Mouse (Mus musculus) CH12.LX (cell line): ENCODE results near the gene Nat10. TPM values are rescaled to one million over a fixed set of nuclear protein-coding genes. Genes with fewer than 3 reads are reported as not detected.
A peak's percentile ranks its signal among the peaks of the same experiment; 100 is the strongest.

Experiments
- DNase-seq: peaks from one replicate; pipeline ENCODE4 v3.0.0-alpha.2; 2013; ENCODE audit errors: extremely low read depth
- H3K27ac ChIP-seq: 2 replicates; pipeline ENCODE4 v1.5.1; 2012; ENCODE audit warnings: low read depth, mild to moderate bottlenecking, control low read depth, moderate library complexity; ENCODE audit not compliant: insufficient read depth
- H3K27me3 ChIP-seq: replicated peaks from 2 replicates; pipeline ENCODE3; 2012; ENCODE audit warnings: inconsistent platforms
- H3K36me3 ChIP-seq, 2 experiments: replicated peaks in 1 of 2; 2 replicates each; pipeline versions ENCODE3 to v1.6.1; 2012; ENCODE audit warnings: inconsistent platforms in 1 of 2, low read length in 1 of 2, mild to moderate bottlenecking in 1 of 2, mixed read lengths in 1 of 2, moderate library complexity in 1 of 2; ENCODE audit not compliant: control insufficient read depth in 1 of 2, insufficient read depth in 1 of 2
- H3K4me1 ChIP-seq, 2 experiments: 2 replicates each; pipeline ENCODE4 v1.6.1; 2012; ENCODE audit warnings: inconsistent platforms in 1 of 2, moderate library complexity in 1 of 2; ENCODE audit not compliant: insufficient read depth in 2 of 2, control insufficient read depth in 1 of 2
- H3K4me2 ChIP-seq: 2 replicates; pipeline ENCODE4 v1.6.1; 2012; ENCODE audit warnings: low read depth, mild to moderate bottlenecking, control low read depth; ENCODE audit not compliant: poor library complexity, insufficient read depth, severe bottlenecking
- H3K4me3 ChIP-seq, 3 experiments: fragments of 150-350 bp in 1 of 3; sonication (generic) in 1 of 3; replicated peaks in 1 of 3; 2 replicates each; pipeline versions ENCODE3 to v1.5.1; 2011 to 2012; ENCODE audit warnings: low read depth in 2 of 3, low read length in 2 of 3, mild to moderate bottlenecking in 2 of 3, moderate library complexity in 2 of 3, control low read depth in 1 of 3, improper control_type of control experiment in 1 of 3, inconsistent platforms in 1 of 3, mixed read lengths in 1 of 3; ENCODE audit not compliant: poor library complexity in 1 of 3
- H3K79me2 ChIP-seq: replicated peaks from 2 replicates; pipeline ENCODE4 v1.6.1; 2012; ENCODE audit warnings: mild to moderate bottlenecking, moderate library complexity; ENCODE audit not compliant: control insufficient read depth, poor library complexity, insufficient read depth, severe bottlenecking; ENCODE audit errors: extremely low read depth
- H3K9ac ChIP-seq: 2 replicates; pipeline ENCODE4 v1.6.1; 2012; ENCODE audit warnings: low read depth, mild to moderate bottlenecking, control low read depth, moderate library complexity; ENCODE audit not compliant: insufficient read depth
- H3K9me3 ChIP-seq: replicated peaks from 2 replicates; pipeline ENCODE3; 2012; ENCODE audit warnings: low read length, inconsistent platforms, mixed read lengths
- BHLHE40 ChIP-seq: IDR thresholded peaks from 2 replicates; pipeline ENCODE4 v1.6.1; 2011; ENCODE audit warnings: mild to moderate bottlenecking, low read depth, low read length, improper control_type of control experiment
- CHD1 ChIP-seq: IDR thresholded peaks from 2 replicates; pipeline ENCODE4 v1.6.1; 2012; ENCODE audit warnings: low read depth, low read length, improper control_type of control experiment, inconsistent platforms
- CHD2 ChIP-seq: IDR thresholded peaks from 2 replicates; pipeline ENCODE4 v1.6.1; 2011; ENCODE audit warnings: low read length, improper control_type of control experiment
- CTCF ChIP-seq, 2 experiments: IDR thresholded peaks in 1 of 2; conservative IDR thresholded peaks in 1 of 2; 2 replicates each; pipeline ENCODE4 v1.5.1; 2011 to 2012; ENCODE audit warnings: low read depth in 2 of 2, low read length in 2 of 2, improper control_type of control experiment in 1 of 2, inconsistent platforms in 1 of 2, mild to moderate bottlenecking in 1 of 2, moderate library complexity in 1 of 2
- ELF1 ChIP-seq: IDR thresholded peaks from 2 replicates; pipeline ENCODE4 v1.6.1; 2014; ENCODE audit warnings: low read depth, mild to moderate bottlenecking, inconsistent platforms, low read length, improper control_type of control experiment
- GABPA ChIP-seq: IDR thresholded peaks from 2 replicates; pipeline ENCODE4 v1.6.1; 2012; ENCODE audit warnings: low read depth, low read length, improper control_type of control experiment, inconsistent platforms; ENCODE audit not compliant: insufficient replicate concordance
- HCFC1 ChIP-seq: IDR thresholded peaks from 2 replicates; pipeline ENCODE4 v1.6.1; 2012; ENCODE audit warnings: low read depth, mild to moderate bottlenecking, inconsistent platforms, low read length, improper control_type of control experiment
- KAT2A ChIP-seq: IDR thresholded peaks from 2 replicates; pipeline ENCODE4 v1.6.1; 2012; ENCODE audit warnings: low read length, improper control_type of control experiment, inconsistent platforms; ENCODE audit not compliant: insufficient replicate concordance
- MAFK ChIP-seq: IDR thresholded peaks from 2 replicates; pipeline ENCODE4 v1.6.1; 2011; ENCODE audit warnings: low read length, improper control_type of control experiment; ENCODE audit not compliant: insufficient replicate concordance
- MAX ChIP-seq: IDR thresholded peaks from 2 replicates; pipeline ENCODE4 v1.6.1; 2011; ENCODE audit warnings: low read length, improper control_type of control experiment
- MAZ ChIP-seq: IDR thresholded peaks from 2 replicates; pipeline ENCODE4 v1.6.1; 2012; ENCODE audit warnings: low read depth, mild to moderate bottlenecking, inconsistent platforms, low read length, improper control_type of control experiment, moderate library complexity
- NELFE ChIP-seq: IDR thresholded peaks from 2 replicates; pipeline ENCODE4 v1.6.1; 2011; ENCODE audit warnings: low read depth, low read length, improper control_type of control experiment
- NRF1 ChIP-seq: IDR thresholded peaks from 2 replicates; pipeline ENCODE4 v1.6.1; 2014; ENCODE audit warnings: low read depth, mild to moderate bottlenecking, inconsistent platforms, low read length, improper control_type of control experiment, moderate library complexity
- POLR2A ChIP-seq: IDR thresholded peaks from 2 replicates; pipeline ENCODE4 v1.6.1; 2011; ENCODE audit warnings: low read depth, mild to moderate bottlenecking, improper control_type of control experiment, low read length
- POLR2AphosphoS2 ChIP-seq: IDR thresholded peaks from 2 replicates; pipeline ENCODE4 v1.6.1; 2011; ENCODE audit warnings: low read depth, low read length, improper control_type of control experiment
- RAD21 ChIP-seq: IDR thresholded peaks from 2 replicates; pipeline ENCODE4 v1.6.1; 2011; ENCODE audit warnings: low read depth, mild to moderate bottlenecking, low read length, improper control_type of control experiment, moderate library complexity
- RCOR1 ChIP-seq: conservative IDR thresholded peaks from 2 replicates; pipeline ENCODE4 v1.6.1; 2012; ENCODE audit warnings: low read depth, mild to moderate bottlenecking, inconsistent platforms, low read length, improper control_type of control experiment
- TBP ChIP-seq: conservative IDR thresholded peaks from 2 replicates; pipeline ENCODE4 v1.6.1; 2011; ENCODE audit warnings: low read depth, low read length, improper control_type of control experiment
- TCF12 ChIP-seq: IDR thresholded peaks from 2 replicates; pipeline ENCODE4 v1.6.1; 2014; ENCODE audit warnings: low read depth, mild to moderate bottlenecking, inconsistent platforms, low read length, improper control_type of control experiment
- UBTF ChIP-seq: IDR thresholded peaks from 2 replicates; pipeline ENCODE4 v1.6.1; 2012; ENCODE audit warnings: low read depth, mild to moderate bottlenecking, inconsistent platforms, low read length, improper control_type of control experiment, moderate library complexity
- USF1 ChIP-seq: IDR thresholded peaks from 2 replicates; pipeline ENCODE4 v1.6.1; 2014; ENCODE audit warnings: low read depth, mild to moderate bottlenecking, inconsistent platforms, low read length, improper control_type of control experiment
- USF2 ChIP-seq: conservative IDR thresholded peaks from 2 replicates; pipeline ENCODE4 v1.6.1; 2011; ENCODE audit warnings: low read depth, low read length, improper control_type of control experiment
- ZC3H11A ChIP-seq: IDR thresholded peaks from 2 replicates; pipeline ENCODE4 v1.6.1; 2012; ENCODE audit warnings: low read depth, mild to moderate bottlenecking, inconsistent platforms, low read length, improper control_type of control experiment
- ZKSCAN1 ChIP-seq: IDR thresholded peaks from 2 replicates; pipeline ENCODE4 v1.6.1; 2012; ENCODE audit warnings: low read depth, inconsistent platforms, low read length, improper control_type of control experiment, borderline replicate concordance
- ZMIZ1 ChIP-seq: IDR thresholded peaks from 2 replicates; pipeline ENCODE4 v1.6.1; 2012; ENCODE audit warnings: low read depth, mild to moderate bottlenecking, inconsistent platforms, low read length, improper control_type of control experiment
- ZNF384 ChIP-seq: IDR thresholded peaks from 2 replicates; pipeline ENCODE4 v1.6.1; 2012; ENCODE audit warnings: low read depth, low read length, improper control_type of control experiment, inconsistent platforms
- dilution Hi-C: fragments of 300-500 bp; cut with MboI; formaldehyde crosslinking; loops from 2 replicates; pipeline ENCODE4 v1.14.3; 2020; ENCODE audit warnings: low sequenced_read_pairs; ENCODE audit not compliant: extremely low pct_unique_long_range_greater_than_20kb, extremely low pct_ligation_motif_present
- in situ Hi-C: fragments of 300-500 bp; cut with MboI; formaldehyde crosslinking; loops from 3 replicates; pipeline ENCODE4 v1.14.3; 2019; ENCODE audit warnings: low sequenced_read_pairs, low pct_ligation_motif_present, low pct_unique_long_range_greater_than_20kb, mixed read lengths
- polyA plus RNA-seq: library from polyadenylated mRNA; unstranded; fragments of >175 nt; gene quantifications from 2 replicates; pipeline ENCODE4 v1.2.1, GENCODE M21; 2012; ENCODE audit warnings: low read depth; ENCODE audit not compliant: insufficient read length
- total RNA-seq, 2 experiments: library from RNA; depleted of rRNA; stranded (reverse); fragments of 300-350 nt in 1 of 2; fragments of >200 nt in 1 of 2; gene quantifications; 2 replicates each; pipeline ENCODE4 v1.2.3; 2012 to 2014

The Nat10 gene
- total and polyA plus RNA-seq, 3 experiments, result 31.0 to 83.6 (median 36.0) TPM

GRCm38 (mm10) chr2:103760421-103760820, 649 bp downstream of the Nat10 start:
- Histone ChIP-seq H3K27ac (no peak overlapping the region), H3K4me3 (peak overlapping the region; percentile 74 to 82 (median 78)), H3K27me3 (no peaks in the 10 kb centered on the region), H3K9ac (peak overlapping the region; percentile 69), H3K4me2 (peak overlapping the region; percentile 54; the same call in 1 of the 2 replicates), H3K36me3 (peaks cover 18 to 38% of the 10 kb centered on the region in 2 experiments), H3K79me2 (peaks cover 30% of the 10 kb centered on the region), H3K4me1 (peaks cover 0 to 9% of the 10 kb centered on the region in 2 experiments; a peak in 2 of 4 replicates), H3K9me3 (no peaks in the 10 kb centered on the region)
- in situ Hi-C loops (no loop called here), dilution Hi-C loops (no loop called here)
- no peak for TF ChIP-seq NELFE
- TF ChIP-seq NRF1, result no peak
- TF ChIP-seq MAZ, result no peak
- TF ChIP-seq RCOR1, result no peak
- TF ChIP-seq ZC3H11A, result no peak
- TF ChIP-seq CHD1, result no peak
- TF ChIP-seq GABPA, result no peak
- TF ChIP-seq RAD21, result no peak
- no peak for TF ChIP-seq USF1
- TF ChIP-seq POLR2A, result no peak
- TF ChIP-seq TCF12, result no peak
- TF ChIP-seq CTCF (conservative IDR thresholded peaks at IDR 0.05 in 1 of 2, IDR thresholded peaks at IDR 0.05 in 1 of 2; ENCODE audit: low read depth in 2 of 2, low read length in 2 of 2), result no peak
- no peak for TF ChIP-seq MAFK
- TF ChIP-seq BHLHE40, result no peak
- no peak for TF ChIP-seq MAX
- TF ChIP-seq CHD2, result no peak
- no peak for TF ChIP-seq UBTF
- TF ChIP-seq ZNF384, result no peak
- no peak; the same call in 1 of the 2 replicates for TF ChIP-seq ZMIZ1
- no peak for TF ChIP-seq KAT2A
- DNase-seq, result peak; percentile 39

GRCm38 (mm10) chr2:103755458-103756085, 5.5 kb downstream of the Nat10 start:
- Histone ChIP-seq H3K9me3 (no peaks in the 10 kb centered on the region), H3K4me2 (no peak overlapping the region), H3K27ac (no peak overlapping the region), H3K9ac (no peak overlapping the region), H3K36me3 (peaks cover 54 to 76% of the 10 kb centered on the region in 2 experiments), H3K4me1 (peaks cover 0 to 6% of the 10 kb centered on the region in 2 experiments; a peak in 1 of 4 replicates), H3K79me2 (peaks cover 32% of the 10 kb centered on the region), H3K4me3 (no peak overlapping the region), H3K27me3 (no peaks in the 10 kb centered on the region)
- TF ChIP-seq TBP (no peak), USF2 (no peak), POLR2AphosphoS2 (no peak), HCFC1 (no peak), ZKSCAN1 (no peak), ELF1 (no peak), POLR2A (no peak), GABPA (no peak), NRF1 (no peak)
- no peak for DNase-seq
- dilution Hi-C loops, result no loop called here
- in situ Hi-C loops, result no loop called here
